Mouse (Mus musculus) liver, postnatal 0 days (tissue): ENCODE measurements around the gene Rasgef1b. TPM values are rescaled to one million over a fixed set of nuclear protein-coding genes. Genes with fewer than 3 reads are reported as not detected.
A peak's percentile ranks its signal among the peaks of the same experiment; 100 is the strongest.

ENCODE experiments used
- ATAC-seq: fragments of 200-750 bp; cut with Nextera tagmentation; 2 replicates; pipeline ENCODE4 v1.8.0; 2017; ENCODE audit warnings: mild to moderate bottlenecking, moderate library complexity
- DNase-seq: peaks from one replicate; pipeline ENCODE4 v3.0.0-alpha.2; 2016
- H3K27ac ChIP-seq: fragments of 300-500 bp; sonication (generic); 2 replicates; pipeline ENCODE4 v1.5.1; 2014; ENCODE audit warnings: antibody characterized with exemption, moderate library complexity, mild to moderate bottlenecking, low read depth
- H3K27me3 ChIP-seq: fragments of 300-500 bp; sonication (generic); 2 replicates; pipeline ENCODE4 v1.6.1; 2014; ENCODE audit warnings: low read length, control low read depth, mixed read lengths; ENCODE audit not compliant: insufficient read depth
- H3K36me3 ChIP-seq: fragments of 300-500 bp; sonication (generic); replicated peaks from 2 replicates; pipeline ENCODE4 v1.6.1; 2014; ENCODE audit warnings: mild to moderate bottlenecking, control low read depth, low read length, moderate library complexity, mixed read lengths; ENCODE audit not compliant: insufficient read depth
- H3K4me1 ChIP-seq: fragments of 300-500 bp; sonication (generic); 2 replicates; pipeline ENCODE4 v1.6.1; 2014; ENCODE audit warnings: antibody characterized with exemption, mild to moderate bottlenecking, control low read depth; ENCODE audit not compliant: insufficient read depth
- H3K4me2 ChIP-seq: fragments of 300-500 bp; sonication (generic); 2 replicates; pipeline ENCODE4 v1.6.1; 2014; ENCODE audit warnings: low read depth, mild to moderate bottlenecking, low read length, moderate library complexity, mixed read lengths
- H3K4me3 ChIP-seq: fragments of 300-500 bp; sonication (generic); 2 replicates; pipeline ENCODE4 v1.5.1; 2014; ENCODE audit warnings: low read depth, low read length
- H3K9ac ChIP-seq: fragments of 300-500 bp; sonication (generic); replicated peaks from 2 replicates; pipeline ENCODE4 v1.6.1; 2014; ENCODE audit warnings: mild to moderate bottlenecking, moderate library complexity
- H3K9me3 ChIP-seq: fragments of 300-500 bp; sonication (generic); 2 replicates; pipeline ENCODE4 v1.6.1; 2016; ENCODE audit warnings: mild to moderate bottlenecking, control low read depth, low read length, mixed read lengths
- CTCF ChIP-seq: sonication (generic); IDR thresholded peaks from 2 replicates; pipeline ENCODE4 v1.5.1; 2016; ENCODE audit warnings: antibody characterized with exemption, low read depth
- EP300 ChIP-seq: IDR thresholded peaks from 2 replicates; pipeline ENCODE4 v1.6.1; 2016; ENCODE audit warnings: antibody characterized with exemption, low read depth, mild to moderate bottlenecking
- WGBS: fragments of 180-500 bp; shearing (Covaris S2); extraction: QIAGEN DNeasy Blood & Tissue Kit; methylation state at CpG from one replicate; pipeline ENCODE4 v1.1.7; 2014; ENCODE audit not compliant: insufficient replicate concordance; 5-methylcytosine and 5-hydroxymethylcytosine counted together
- polyA plus RNA-seq: library from polyadenylated mRNA; unstranded; fragments of >200 nt; fragmentation: Nextera tagmentation; extraction: Ambion mirVana; gene quantifications from 2 replicates; pipeline ENCODE4 v1.2.1, GENCODE M21; 2015

Rasgef1b gene
- polyA plus RNA-seq, 1 experiment from 2014 or later: 11.8 TPM

DNA sequence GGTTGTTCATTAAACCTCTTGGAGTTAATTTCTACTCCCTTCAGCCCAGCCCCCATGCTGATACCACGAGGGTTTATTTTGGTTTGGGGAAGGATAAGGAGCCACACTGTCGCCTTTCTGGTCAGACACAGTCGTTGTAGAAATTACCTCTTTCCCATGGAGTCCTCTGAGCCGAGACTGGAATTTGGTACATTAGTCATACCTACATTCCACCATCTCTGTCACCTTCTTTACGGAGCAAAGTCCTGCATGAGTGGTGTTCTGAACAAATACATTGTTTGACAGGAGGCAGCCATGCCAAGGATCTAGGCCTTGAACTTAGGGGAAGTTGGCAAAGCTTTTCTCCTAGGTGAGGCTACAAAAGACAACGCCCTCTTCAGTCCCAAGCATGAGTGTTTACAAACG, 202.1 kb downstream of the Rasgef1b start:
- WGBS: 56% methylated on average over 7 of the region's 7 CpGs
- peak; percentile 37 for DNase-seq

DNA sequence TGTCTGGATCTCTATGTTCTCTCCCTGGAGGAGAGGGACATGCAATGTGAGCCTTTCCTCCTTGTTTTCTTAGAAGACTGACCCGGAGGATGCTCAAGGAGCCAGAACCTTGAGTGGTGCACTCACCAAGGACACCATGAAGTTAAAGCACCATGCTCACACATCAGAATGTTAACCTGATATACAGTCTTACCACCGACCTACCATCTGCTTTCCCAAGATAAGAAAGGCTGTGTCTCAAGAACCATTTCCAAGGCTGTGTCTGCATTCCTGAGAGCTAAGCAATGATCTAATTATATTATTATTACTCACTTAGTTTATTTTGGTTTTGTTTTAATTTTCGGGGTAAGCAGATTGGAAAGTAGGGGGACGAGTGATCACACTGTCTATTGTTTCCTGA, 203.2 kb downstream of the Rasgef1b start:
- Histone ChIP-seq H3K4me2 (no peak overlapping the region), H3K36me3 (no peaks in the 10 kb centered on the region), H3K4me3 (no peak overlapping the region), H3K4me1 (peaks cover 17% of the 10 kb centered on the region), H3K27me3 (no peaks in the 10 kb centered on the region), H3K27ac (no peak overlapping the region), H3K9ac (no peak overlapping the region), H3K9me3 (no peaks in the 10 kb centered on the region)
- no peak for DNase-seq
- 54% methylated on average over 4 of the region's 4 CpGs for WGBS
- TF ChIP-seq CTCF (no peak), EP300 (peak; percentile 84)
- peak; percentile 76 for ATAC-seq

More for the DNA sequence above, 202.1 kb downstream of the Rasgef1b start:
- Histone ChIP-seq H3K27ac (no peak overlapping the region), H3K36me3 (no peaks in the 10 kb centered on the region), H3K9me3 (no peaks in the 10 kb centered on the region), H3K9ac (no peak overlapping the region), H3K4me2 (no peak overlapping the region), H3K4me1 (peaks cover 17% of the 10 kb centered on the region), H3K27me3 (no peaks in the 10 kb centered on the region), H3K4me3 (no peak overlapping the region)
- peak; percentile 80 for ATAC-seq
- TF ChIP-seq CTCF: no peak
- peak; percentile 64; the same call in 1 of the 2 replicates for TF ChIP-seq EP300

DNA sequence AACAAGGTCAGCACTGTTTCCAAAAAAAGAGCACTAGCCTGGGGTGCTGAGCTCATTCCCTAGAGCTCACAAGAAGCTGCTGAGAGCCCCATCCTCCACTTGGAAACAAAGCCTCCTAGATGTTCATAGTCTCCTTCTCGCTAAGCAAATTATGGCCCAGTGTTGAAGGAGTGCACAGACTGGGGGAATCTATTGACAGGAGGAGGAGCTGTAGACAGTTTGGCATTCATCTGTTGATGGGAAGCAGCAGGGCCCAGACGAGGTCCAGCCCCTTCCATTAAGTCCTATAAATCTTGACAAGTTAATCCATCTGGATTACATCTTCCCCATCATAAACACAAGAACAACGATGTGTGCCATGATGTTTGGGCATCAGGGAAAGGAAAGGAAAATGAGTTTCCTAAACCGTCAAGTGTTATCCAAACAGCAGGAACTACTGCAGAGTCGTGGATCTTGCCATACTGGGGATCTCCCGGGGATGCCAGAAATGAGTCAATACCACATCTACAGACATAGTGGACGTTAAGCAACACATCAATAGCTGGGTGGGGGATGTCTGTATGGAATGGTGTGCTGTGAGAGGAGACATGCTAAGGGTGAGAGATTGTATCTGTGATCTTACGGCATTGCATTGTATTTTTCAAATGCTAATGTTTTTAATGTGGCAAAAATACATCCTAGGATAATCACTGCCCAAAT, 206.1 kb downstream of the Rasgef1b start:
- TF ChIP-seq EP300 (no peak), CTCF (no peak)
- 53% methylated on average over 8 of the region's 8 CpGs for WGBS
- no peak overlapping the region for H3K27ac ChIP-seq

DNA sequence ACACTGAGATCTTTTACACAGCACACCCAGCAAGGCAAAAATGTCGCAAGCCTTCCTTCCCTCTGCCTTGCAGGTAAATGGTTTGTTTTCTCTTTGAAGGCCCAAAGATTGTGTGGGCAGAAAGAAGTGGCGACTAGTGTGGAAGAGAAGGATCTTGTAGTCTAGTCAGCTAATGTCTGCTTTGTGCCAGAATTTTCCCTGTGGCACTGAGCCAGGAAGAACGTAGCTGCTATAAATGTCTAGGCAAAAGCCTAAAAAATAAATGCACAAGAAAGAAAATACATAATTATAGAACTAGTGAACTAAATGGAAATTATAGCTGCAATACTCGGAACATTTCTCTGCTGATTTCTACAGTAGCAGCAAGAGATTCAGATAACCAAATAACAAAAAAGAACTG, 207.5 kb downstream of the Rasgef1b start:
- Histone ChIP-seq H3K9ac (no peak overlapping the region), H3K36me3 (no peaks in the 10 kb centered on the region), H3K4me2 (no peak overlapping the region), H3K9me3 (no peaks in the 10 kb centered on the region), H3K27me3 (no peaks in the 10 kb centered on the region), H3K4me3 (no peak overlapping the region), H3K27ac (no peak overlapping the region), H3K4me1 (peaks cover 9% of the 10 kb centered on the region)
- WGBS: 67% methylated on average over 4 of the region's 4 CpGs
- no peak for TF ChIP-seq CTCF
- no peak for TF ChIP-seq EP300
- ATAC-seq (no peak), DNase-seq (no peak)

More for the DNA sequence above, 206.1 kb downstream of the Rasgef1b start:
- H3K4me1 ChIP-seq: peaks cover 17% of the 10 kb centered on the region
- DNase-seq (no peak), ATAC-seq (no peak)
- no peaks in the 10 kb centered on the region for H3K27me3 ChIP-seq
- H3K36me3 ChIP-seq: no peaks in the 10 kb centered on the region
- no peak overlapping the region for H3K4me3 ChIP-seq
- no peaks in the 10 kb centered on the region for H3K9me3 ChIP-seq
- no peak overlapping the region for H3K9ac ChIP-seq
- H3K4me2 ChIP-seq: no peak overlapping the region

DNA sequence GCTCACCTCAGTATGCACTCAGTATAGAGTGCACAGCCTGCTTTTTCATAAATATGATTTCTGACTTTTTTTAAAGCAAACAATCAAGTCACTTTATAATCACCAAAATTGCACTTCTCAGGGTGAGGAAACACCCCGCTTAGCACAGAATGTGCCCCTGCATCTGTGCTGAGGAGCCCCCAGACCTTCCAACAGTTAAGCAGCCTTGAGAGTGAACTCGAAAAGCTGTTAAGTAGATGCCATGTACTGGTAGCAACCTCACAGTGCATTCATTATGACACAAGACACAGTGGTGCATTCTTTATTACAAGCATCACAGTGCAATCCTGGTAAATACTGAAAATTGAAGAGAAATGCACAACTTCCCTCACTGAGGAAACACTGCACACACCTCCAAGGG, 209.3 kb downstream of the Rasgef1b start:
- Histone ChIP-seq H3K27ac (no peak overlapping the region), H3K36me3 (no peaks in the 10 kb centered on the region), H3K4me2 (no peak overlapping the region), H3K4me1 (peaks cover 8% of the 10 kb centered on the region), H3K9me3 (no peaks in the 10 kb centered on the region), H3K4me3 (no peak overlapping the region), H3K27me3 (no peaks in the 10 kb centered on the region), H3K9ac (no peak overlapping the region)
- TF ChIP-seq EP300 (no peak), CTCF (no peak)
- 76% methylated on average over 2 of the region's 2 CpGs for WGBS
- ATAC-seq: no peak
- DNase-seq: no peak

DNA sequence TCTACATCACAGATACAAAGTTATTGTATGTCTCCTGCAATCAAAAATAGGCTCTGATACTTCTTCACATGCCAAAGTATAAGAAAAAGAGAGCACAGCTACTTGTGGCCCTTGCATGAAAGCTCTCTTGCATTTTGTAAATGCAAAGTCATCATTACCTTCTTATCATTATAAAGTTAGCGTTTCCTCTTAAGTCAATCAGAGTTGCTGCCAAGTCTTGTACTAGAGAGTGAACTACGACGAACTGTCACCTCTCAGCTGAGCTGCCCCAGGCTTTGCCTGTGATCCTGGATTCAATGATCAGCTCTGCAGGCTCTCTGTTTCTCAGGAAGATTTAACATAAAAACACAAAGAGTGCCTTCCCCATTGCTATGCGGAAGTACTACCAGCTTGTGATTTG, 209.8 kb downstream of the Rasgef1b start:
- H3K27ac ChIP-seq: no peak overlapping the region

More for the DNA sequence above, 209.8 kb downstream of the Rasgef1b start:
- no peak overlapping the region for H3K4me3 ChIP-seq
- no peak overlapping the region for H3K4me2 ChIP-seq
- no peaks in the 10 kb centered on the region for H3K36me3 ChIP-seq
- H3K27me3 ChIP-seq: no peaks in the 10 kb centered on the region
- no peak for TF ChIP-seq CTCF
- no peak for ATAC-seq
- DNase-seq: no peak
- 44% methylated on average over 4 of the region's 4 CpGs for WGBS
- no peaks in the 10 kb centered on the region for H3K9me3 ChIP-seq
- peaks cover 8% of the 10 kb centered on the region for H3K4me1 ChIP-seq
- no peak overlapping the region for H3K9ac ChIP-seq
